Mouse (Mus musculus) stomach, embryonic 15.5 days (tissue): ENCODE measurements around the gene Pigp. TPM values are rescaled to one million over a fixed set of nuclear protein-coding genes. Genes with fewer than 3 reads are reported as not detected.
"Not testable (repeated sequence)": the region's sequence is repeated elsewhere in the genome, so short reads cannot be mapped to it uniquely, and the experiment has no call there.

Experiments
- ATAC-seq: fragments of 200-750 bp; cut with Nextera tagmentation; 2 replicates; pipeline ENCODE4 v1.8.0; 2017; ENCODE audit warnings: low read depth, moderate number of reproducible peaks, moderate TSS enrichment; ENCODE audit not compliant: insufficient read depth, low FRiP score
- H3K27ac ChIP-seq: fragments of 300-500 bp; sonication (generic); 2 replicates; pipeline ENCODE4 v1.5.1; 2015; ENCODE audit warnings: mild to moderate bottlenecking, inconsistent platforms
- H3K27me3 ChIP-seq: fragments of 300-500 bp; sonication (generic); replicated peaks from 2 replicates; pipeline ENCODE4 v1.6.1; 2015; ENCODE audit warnings: inconsistent platforms
- H3K36me3 ChIP-seq: fragments of 300-500 bp; sonication (generic); 2 replicates; pipeline ENCODE4 v1.6.1; 2015; ENCODE audit warnings: inconsistent platforms
- H3K4me1 ChIP-seq: fragments of 300-500 bp; sonication (generic); 2 replicates; pipeline ENCODE4 v1.6.1; 2015; ENCODE audit warnings: inconsistent platforms
- H3K4me2 ChIP-seq: fragments of 300-500 bp; sonication (generic); 2 replicates; pipeline ENCODE4 v1.6.1; 2015; ENCODE audit warnings: mild to moderate bottlenecking, inconsistent platforms
- H3K4me3 ChIP-seq: fragments of 300-500 bp; sonication (generic); replicated peaks from 2 replicates; pipeline ENCODE4 v1.5.1; 2015; ENCODE audit warnings: inconsistent platforms
- H3K9ac ChIP-seq: fragments of 300-500 bp; sonication (generic); 2 replicates; pipeline ENCODE4 v1.6.1; 2015; ENCODE audit warnings: inconsistent platforms
- H3K9me3 ChIP-seq: fragments of 300-500 bp; sonication (generic); 2 replicates; pipeline ENCODE4 v1.6.1; 2016; ENCODE audit warnings: inconsistent platforms
- WGBS: fragments of 180-500 bp; shearing (Covaris S2); methylation state at CpG from one replicate; pipeline ENCODE4 v1.1.7; 2015; 5-methylcytosine and 5-hydroxymethylcytosine counted together
- polyA plus RNA-seq: library from polyadenylated mRNA; unstranded; fragments of >200 nt; fragmentation: Nextera tagmentation; extraction: Ambion mirVana; gene quantifications from 2 replicates; pipeline ENCODE4 v1.2.1, GENCODE M21; 2015

Pigp gene
- polyA plus RNA-seq, 1 experiment from 2014 or later, result 121 TPM

- no peak overlapping the region for H3K4me2 ChIP-seq
- no peaks in the 10 kb centered on the region for H3K27me3 ChIP-seq
- no peak overlapping the region for H3K4me3 ChIP-seq
- 27% methylated on average over 7 of the region's 7 CpGs for WGBS
- no peaks in the 10 kb centered on the region for H3K9me3 ChIP-seq
- ATAC-seq, result no peak
- no peak overlapping the region for H3K27ac ChIP-seq
- peaks cover 3% of the 10 kb centered on the region; the same call in 1 of the 2 replicates for H3K4me1 ChIP-seq
- no peak overlapping the region for H3K9ac ChIP-seq
- H3K36me3 ChIP-seq, result no peaks in the 10 kb centered on the region
Observed at GRCm38 (mm10) chr16:94356046-94356445, 15.6 kb downstream of the Pigp start.

GRCm38 (mm10) chr16:94354450-94354849, 17.2 kb downstream of the Pigp start:
- no peak overlapping the region for H3K4me3 ChIP-seq
- H3K9me3 ChIP-seq, result no peaks in the 10 kb centered on the region
- no peak for ATAC-seq
- no peak overlapping the region for H3K4me2 ChIP-seq
- WGBS, result 21% methylated on average over 9 of the region's 9 CpGs
- H3K36me3 ChIP-seq, result no peaks in the 10 kb centered on the region
- H3K4me1 ChIP-seq, result peaks cover 3% of the 10 kb centered on the region; the same call in 1 of the 2 replicates
- H3K27me3 ChIP-seq, result no peaks in the 10 kb centered on the region
- no peak overlapping the region for H3K9ac ChIP-seq
- H3K27ac ChIP-seq, result no peak overlapping the region

- Histone ChIP-seq H3K27ac (no peak overlapping the region), H3K9me3 (no peaks in the 10 kb centered on the region), H3K4me1 (peaks cover 3% of the 10 kb centered on the region; the same call in 1 of the 2 replicates), H3K27me3 (no peaks in the 10 kb centered on the region), H3K4me2 (no peak overlapping the region), H3K9ac (no peak overlapping the region), H3K4me3 (no peak overlapping the region), H3K36me3 (no peaks in the 10 kb centered on the region)
- ATAC-seq, result no peak
- 54% methylated on average over 10 of the region's 10 CpGs for WGBS
Observed at GRCm38 (mm10) chr16:94350287-94350677, 21.4 kb downstream of the Pigp start.

GRCm38 (mm10) chr16:94349588-94350286, 21.9 kb downstream of the Pigp start:
- no peak for ATAC-seq
- Histone ChIP-seq H3K4me1 (peaks cover 3% of the 10 kb centered on the region; the same call in 1 of the 2 replicates), H3K4me2 (no peak overlapping the region), H3K27ac (no peak overlapping the region), H3K36me3 (no peaks in the 10 kb centered on the region), H3K9ac (no peak overlapping the region), H3K4me3 (no peak overlapping the region), H3K27me3 (no peaks in the 10 kb centered on the region), H3K9me3 (no peaks in the 10 kb centered on the region)
- 59% methylated on average over 11 of the region's 11 CpGs for WGBS

GRCm38 (mm10) chr16:94348779-94349178, 22.9 kb downstream of the Pigp start:
- Histone ChIP-seq H3K9ac (no peak overlapping the region), H3K4me3 (no peak overlapping the region), H3K36me3 (no peaks in the 10 kb centered on the region), H3K4me2 (no peak overlapping the region), H3K27ac (no peak overlapping the region), H3K4me1 (no peaks in the 10 kb centered on the region), H3K9me3 (no peaks in the 10 kb centered on the region), H3K27me3 (no peaks in the 10 kb centered on the region)
- ATAC-seq, result no peak
- WGBS, result 79% methylated on average over 2 of the region's 2 CpGs

GRCm38 (mm10) chr16:94347080-94347731, 24.4 kb downstream of the Pigp start:
- Histone ChIP-seq H3K27me3 (no peaks in the 10 kb centered on the region), H3K9ac (no peak overlapping the region), H3K9me3 (no peaks in the 10 kb centered on the region), H3K4me1 (no peaks in the 10 kb centered on the region), H3K27ac (no peak overlapping the region), H3K4me2 (no peak overlapping the region), H3K4me3 (no peak overlapping the region), H3K36me3 (no peaks in the 10 kb centered on the region)
- no peak for ATAC-seq
- 75% methylated on average over 7 of the region's 7 CpGs for WGBS

- H3K36me3 ChIP-seq, result no peaks in the 10 kb centered on the region
- H3K4me2 ChIP-seq, result no peak overlapping the region
- no peaks in the 10 kb centered on the region for H3K9me3 ChIP-seq
- WGBS, result 82% methylated on average over 1 of the region's 1 CpGs
- no peak overlapping the region for H3K27ac ChIP-seq
- H3K4me1 ChIP-seq, result no peaks in the 10 kb centered on the region
- H3K4me3 ChIP-seq, result no peak overlapping the region
- ATAC-seq, result no peak
- H3K9ac ChIP-seq, result no peak overlapping the region
- no peaks in the 10 kb centered on the region for H3K27me3 ChIP-seq
Observed at GRCm38 (mm10) chr16:94345733-94346132, 25.9 kb downstream of the Pigp start.

GRCm38 (mm10) chr16:94339164-94340160, 32.2 kb downstream of the Pigp start:
- ATAC-seq, H3K4me3 ChIP-seq, H3K27me3 ChIP-seq, H3K9me3 ChIP-seq, H3K9ac ChIP-seq, H3K27ac ChIP-seq, H3K4me1 ChIP-seq, H3K4me2 ChIP-seq, H3K36me3 ChIP-seq: not testable (repeated sequence)
- WGBS, result 93% methylated on average over 22 of the region's 22 CpGs

GRCm38 (mm10) chr16:94335656-94336055, 36.0 kb downstream of the Pigp start:
- H3K27me3 ChIP-seq, result no peaks in the 10 kb centered on the region
- H3K9me3 ChIP-seq, result no peaks in the 10 kb centered on the region
- no peaks in the 10 kb centered on the region for H3K36me3 ChIP-seq
- H3K27ac ChIP-seq, result no peak overlapping the region
- 36% methylated on average over 5 of the region's 5 CpGs for WGBS
- no peak for ATAC-seq
- H3K4me2 ChIP-seq, result no peak overlapping the region
- H3K9ac ChIP-seq, result no peak overlapping the region
- H3K4me3 ChIP-seq, result no peak overlapping the region
- H3K4me1 ChIP-seq, result no peaks in the 10 kb centered on the region

- Histone ChIP-seq H3K27ac (no peak overlapping the region), H3K9ac (no peak overlapping the region), H3K27me3 (no peaks in the 10 kb centered on the region), H3K36me3 (no peaks in the 10 kb centered on the region), H3K4me3 (no peak overlapping the region), H3K4me1 (peaks cover 3% of the 10 kb centered on the region; the same call in 1 of the 2 replicates), H3K9me3 (no peaks in the 10 kb centered on the region), H3K4me2 (no peak overlapping the region)
- no peak for ATAC-seq
- WGBS, result 66% methylated on average over 5 of the region's 5 CpGs
Observed at GRCm38 (mm10) chr16:94331886-94332252, 39.8 kb downstream of the Pigp start.

GRCm38 (mm10) chr16:94331233-94331885, 40.3 kb downstream of the Pigp start:
- Histone ChIP-seq H3K4me1 (peaks cover 3% of the 10 kb centered on the region; the same call in 1 of the 2 replicates), H3K36me3 (no peaks in the 10 kb centered on the region), H3K9me3 (no peaks in the 10 kb centered on the region), H3K4me3 (no peak overlapping the region), H3K9ac (no peak overlapping the region), H3K27ac (no peak overlapping the region), H3K4me2 (no peak overlapping the region), H3K27me3 (no peaks in the 10 kb centered on the region)
- ATAC-seq, result no peak
- WGBS, result 73% methylated on average over 9 of the region's 9 CpGs
